Mouse (Mus musculus): ENCODE measurements around the gene Gm49337. TPM values are rescaled to one million over a fixed set of nuclear protein-coding genes. Genes with fewer than 3 reads are reported as not detected.
"Not testable (repeated sequence)": the region's sequence is repeated elsewhere in the genome, so short reads cannot be mapped to it uniquely, and the experiment has no call there.

The Gm49337 gene
- polyA plus RNA-seq, 1 experiment, result 2.7 TPM

- Histone ChIP-seq H3K27ac (ENCODE audit: insufficient read depth, low read length) (peak overlapping the region; percentile 88), H3K4me1 (ENCODE audit: control insufficient read depth, insufficient read depth, low read length) (no peaks in the 10 kb centered on the region), H3K4me3 (ENCODE audit: insufficient read depth, low read length) (peak overlapping the region; percentile 71)
- TF ChIP-seq CTCF (IDR thresholded peaks at IDR 0.05; ENCODE audit: borderline replicate concordance, insufficient read depth, low read length) (no peak), POLR2A (IDR thresholded peaks at IDR 0.05; ENCODE audit: low read depth, low read length) (peak; percentile 86)
Measured at GRCm38 (mm10) chr4:116220780-116221139, 47.6 kb downstream of the Gm49337 start.

- TF ChIP-seq CTCF (IDR thresholded peaks at IDR 0.05; ENCODE audit: borderline replicate concordance, insufficient read depth, low read length) (no peak), POLR2A (IDR thresholded peaks at IDR 0.05; ENCODE audit: low read depth, low read length) (peak; percentile 100)
- H3K4me3 ChIP-seq (ENCODE audit: insufficient read depth, low read length), result peak within 1 kb of the TSS; percentile 94
- no peaks in the 10 kb centered on the region for H3K4me1 ChIP-seq (ENCODE audit: control insufficient read depth, insufficient read depth, low read length)
- peak within 1 kb of the TSS; percentile 96 for H3K27ac ChIP-seq (ENCODE audit: insufficient read depth, low read length)
Measured at GRCm38 (mm10) chr4:116221140-116221851, 48.1 kb downstream of the Gm49337 start, which contains the start of gene Pik3r3. Gene Pik3r3, plus strand, starts transcription at chr4:116221618.

GRCm38 (mm10) chr4:116221996-116222842 is 49.0 kb downstream of the Gm49337 start:
- no peaks in the 10 kb centered on the region for H3K4me1 ChIP-seq (ENCODE audit: control insufficient read depth, insufficient read depth, low read length)
- TF ChIP-seq POLR2A (IDR thresholded peaks at IDR 0.05; ENCODE audit: low read depth, low read length) (0 out of 2 replicates have a peak, but pooled peaks have one; percentile 35), CTCF (IDR thresholded peaks at IDR 0.05; ENCODE audit: borderline replicate concordance, insufficient read depth, low read length) (no peak)
- H3K27ac ChIP-seq (ENCODE audit: insufficient read depth, low read length), result peak overlapping the region; percentile 96
- peak overlapping the region; percentile 94 for H3K4me3 ChIP-seq (ENCODE audit: insufficient read depth, low read length)

GRCm38 (mm10) chr4:116222843-116223119 is 49.6 kb downstream of the Gm49337 start:
- Histone ChIP-seq H3K27ac (ENCODE audit: insufficient read depth, low read length) (no peak overlapping the region), H3K4me1 (ENCODE audit: control insufficient read depth, insufficient read depth, low read length) (no peaks in the 10 kb centered on the region), H3K4me3 (ENCODE audit: insufficient read depth, low read length) (peak overlapping the region; percentile 94)
- no peak for TF ChIP-seq POLR2A (IDR thresholded peaks at IDR 0.05; ENCODE audit: low read depth, low read length)
- TF ChIP-seq CTCF (IDR thresholded peaks at IDR 0.05; ENCODE audit: borderline replicate concordance, insufficient read depth, low read length), result no peak

- no peak overlapping the region for H3K27ac ChIP-seq (ENCODE audit: insufficient read depth, low read length)
- TF ChIP-seq CTCF (IDR thresholded peaks at IDR 0.05; ENCODE audit: borderline replicate concordance, insufficient read depth, low read length) (no peak), POLR2A (IDR thresholded peaks at IDR 0.05; ENCODE audit: low read depth, low read length) (no peak)
- H3K4me1 ChIP-seq (ENCODE audit: control insufficient read depth, insufficient read depth, low read length), result no peaks in the 10 kb centered on the region
- no peak overlapping the region for H3K4me3 ChIP-seq (ENCODE audit: insufficient read depth, low read length)
Measured at GRCm38 (mm10) chr4:116243377-116243776, 70.2 kb downstream of the Gm49337 start.

GRCm38 (mm10) chr4:116244240-116244639 is 71.1 kb downstream of the Gm49337 start:
- Histone ChIP-seq H3K4me1 (ENCODE audit: control insufficient read depth, insufficient read depth, low read length) (no peaks in the 10 kb centered on the region), H3K4me3 (ENCODE audit: insufficient read depth, low read length) (no peak overlapping the region), H3K27ac (ENCODE audit: insufficient read depth, low read length) (no peak overlapping the region)
- TF ChIP-seq CTCF (IDR thresholded peaks at IDR 0.05; ENCODE audit: borderline replicate concordance, insufficient read depth, low read length), result no peak
- no peak for TF ChIP-seq POLR2A (IDR thresholded peaks at IDR 0.05; ENCODE audit: low read depth, low read length)

GRCm38 (mm10) chr4:116245926-116246325 is 72.7 kb downstream of the Gm49337 start:
- H3K4me1 ChIP-seq (ENCODE audit: control insufficient read depth, insufficient read depth, low read length); H3K4me3 ChIP-seq (ENCODE audit: insufficient read depth, low read length); H3K27ac ChIP-seq (ENCODE audit: insufficient read depth, low read length): not testable (repeated sequence)

- Histone ChIP-seq H3K27ac (ENCODE audit: insufficient read depth, low read length) (no peak overlapping the region), H3K4me3 (ENCODE audit: insufficient read depth, low read length) (no peak overlapping the region), H3K4me1 (ENCODE audit: control insufficient read depth, insufficient read depth, low read length) (no peaks in the 10 kb centered on the region)
- TF ChIP-seq CTCF (IDR thresholded peaks at IDR 0.05; ENCODE audit: borderline replicate concordance, insufficient read depth, low read length) (no peak), POLR2A (IDR thresholded peaks at IDR 0.05; ENCODE audit: low read depth, low read length) (no peak)
Measured at GRCm38 (mm10) chr4:116249986-116250385, 76.8 kb downstream of the Gm49337 start.

GRCm38 (mm10) chr4:116268220-116268619 is 95.0 kb downstream of the Gm49337 start:
- Histone ChIP-seq H3K27ac (ENCODE audit: insufficient read depth, low read length) (no peak overlapping the region), H3K4me3 (ENCODE audit: insufficient read depth, low read length) (no peak overlapping the region), H3K4me1 (ENCODE audit: control insufficient read depth, insufficient read depth, low read length) (no peaks in the 10 kb centered on the region)
- TF ChIP-seq CTCF (IDR thresholded peaks at IDR 0.05; ENCODE audit: borderline replicate concordance, insufficient read depth, low read length) (no peak), POLR2A (IDR thresholded peaks at IDR 0.05; ENCODE audit: low read depth, low read length) (no peak)

- no peak for TF ChIP-seq POLR2A (IDR thresholded peaks at IDR 0.05; ENCODE audit: low read depth, low read length)
- no peak for TF ChIP-seq CTCF (IDR thresholded peaks at IDR 0.05; ENCODE audit: borderline replicate concordance, insufficient read depth, low read length)
- Histone ChIP-seq H3K27ac (ENCODE audit: insufficient read depth, low read length) (no peak overlapping the region), H3K4me1 (ENCODE audit: control insufficient read depth, insufficient read depth, low read length) (no peaks in the 10 kb centered on the region), H3K4me3 (ENCODE audit: insufficient read depth, low read length) (no peak overlapping the region)
Measured at GRCm38 (mm10) chr4:116282211-116282610, 109.0 kb downstream of the Gm49337 start.

All from embryonic fibroblast, embryonic 13.5 days (primary cell).